20 mouse cellular contexts compared by ENCODE assay signal in genomic region chr2:20414856-20415255, GRCm38 (mm10).
DNase-seq lines count a peak whose midpoint lies in the region; ATAC-seq and TF ChIP-seq lines count a peak whose summit lies in the region.
"Had no signal": no experiment of that assay in that cellular context is flagged by ENCODE, and none has a peak within 500 bp of the region (broad histone marks: within the 10 kb centered on the region; RNA-seq: fewer than 3 reads in every experiment).

No protein-coding gene starts in this region.

- H3K4me3 ChIP-seq in heart, postnatal 0 days (ENCODE audit: low read depth, low read length): no peak overlapping the region
- H3K4me3 ChIP-seq in heart, embryonic 11.5 days (ENCODE audit: low read depth, low read length): no peak overlapping the region
- no peak overlapping the region for H3K4me3 ChIP-seq in lung, embryonic 14.5 days (ENCODE audit: low read depth, low read length)
- H3K4me3 ChIP-seq in ES-E14 (ENCODE audit: insufficient read depth in 1 of 2, low read depth in 1 of 2, low read length in 2 of 2, poor library complexity in 1 of 2, severe bottlenecking in 1 of 2): no peak overlapping the region
- H3K4me3 ChIP-seq in stomach, postnatal 0 days (ENCODE audit: low read depth, low read length): no peak overlapping the region
- no peak overlapping the region for H3K4me3 ChIP-seq in forebrain, embryonic 10.5 days
- H3K4me3 ChIP-seq: forebrain, embryonic 15.5 days; midbrain, embryonic 10.5 days had no signal

- no peaks in the 10 kb centered on the region for H3K9me3 ChIP-seq in heart, postnatal 0 days (replicated peaks; ENCODE audit: control insufficient read depth, low read length)
- H3K9me3 ChIP-seq in heart, embryonic 11.5 days (replicated peaks; ENCODE audit: control insufficient read depth, low read length): no peaks in the 10 kb centered on the region
- no peaks in the 10 kb centered on the region for H3K9me3 ChIP-seq in lung, embryonic 14.5 days (ENCODE audit: low read depth, low read length)
- H3K9me3 ChIP-seq in ES-E14 (ENCODE audit: control insufficient read depth, insufficient read depth, low read depth, low read length): no peaks in the 10 kb centered on the region
- H3K9me3 ChIP-seq in stomach, postnatal 0 days (ENCODE audit: control insufficient read depth, low read length): no peaks in the 10 kb centered on the region
- H3K9me3 ChIP-seq in forebrain, embryonic 10.5 days: no peaks in the 10 kb centered on the region
- H3K9me3 ChIP-seq: forebrain, embryonic 15.5 days; midbrain, embryonic 10.5 days had no signal

- no peak overlapping the region for H3K4me2 ChIP-seq in heart, postnatal 0 days (ENCODE audit: low read depth, low read length)
- H3K4me2 ChIP-seq in heart, embryonic 11.5 days: no peak overlapping the region
- no peak overlapping the region for H3K4me2 ChIP-seq in lung, embryonic 14.5 days
- no peak overlapping the region for H3K4me2 ChIP-seq in stomach, postnatal 0 days (replicated peaks; ENCODE audit: low read depth)
- H3K4me2 ChIP-seq: forebrain, embryonic 15.5 days; hindbrain, embryonic 14.5 days had no signal

- H3K27me3 ChIP-seq in heart, postnatal 0 days (ENCODE audit: control insufficient read depth, insufficient read depth, low read length): no peaks in the 10 kb centered on the region
- no peaks in the 10 kb centered on the region for H3K27me3 ChIP-seq in heart, embryonic 11.5 days (ENCODE audit: control insufficient read depth, insufficient read depth, low read length)
- H3K27me3 ChIP-seq in lung, embryonic 14.5 days (ENCODE audit: insufficient read depth, low read length): no peaks in the 10 kb centered on the region
- no peaks in the 10 kb centered on the region for H3K27me3 ChIP-seq in stomach, postnatal 0 days (ENCODE audit: control insufficient read depth, insufficient read depth, low read length)
- no peaks in the 10 kb centered on the region for H3K27me3 ChIP-seq in forebrain, embryonic 10.5 days (ENCODE audit: poor library complexity, severe bottlenecking)
- H3K27me3 ChIP-seq: forebrain, embryonic 15.5 days had no signal

- no peak for TF ChIP-seq EP300 in heart, postnatal 0 days (IDR thresholded peaks at IDR 0.05; ENCODE audit: low read depth)
- no peak for TF ChIP-seq EP300 in stomach, postnatal 0 days (optimal IDR thresholded peaks at IDR 0.05)

- no peak overlapping the region for H3K9ac ChIP-seq in heart, postnatal 0 days (replicated peaks; ENCODE audit: low read depth, low read length)
- no peak overlapping the region for H3K9ac ChIP-seq in heart, embryonic 11.5 days (ENCODE audit: low read depth, low read length)
- H3K9ac ChIP-seq in lung, embryonic 14.5 days: no peak overlapping the region
- H3K9ac ChIP-seq in ES-E14 (ENCODE audit: insufficient read depth, low read depth, low read length, poor library complexity, severe bottlenecking): no peak overlapping the region
- no peak overlapping the region for H3K9ac ChIP-seq in stomach, postnatal 0 days (ENCODE audit: low read length)
- H3K9ac ChIP-seq: forebrain, embryonic 15.5 days; hindbrain, embryonic 14.5 days had no signal

- peak; percentile 6; the same call in 1 of the 2 replicates for TF ChIP-seq CTCF in heart, postnatal 0 days (IDR thresholded peaks at IDR 0.05; ENCODE audit: low read depth)
- TF ChIP-seq CTCF in lung, embryonic 14.5 days (IDR thresholded peaks at IDR 0.05; ENCODE audit: low read depth): 0 out of 2 replicates have a peak, but pooled peaks have one; percentile 14
- TF ChIP-seq CTCF in stomach, postnatal 0 days (IDR thresholded peaks at IDR 0.05; ENCODE audit: low read depth): peak; percentile 31; the same call in 1 of the 2 replicates

- ATAC-seq in heart, postnatal 0 days (ENCODE audit: insufficient read depth, low read depth): no peak
- ATAC-seq in heart, embryonic 11.5 days (replicated peaks; ENCODE audit: insufficient number of reproducible peaks, low FRiP score, low TSS enrichment): no peak
- no peak for ATAC-seq in lung, embryonic 14.5 days (ENCODE audit: insufficient read depth)
- no peak for ATAC-seq in stomach, postnatal 0 days (ENCODE audit: low FRiP score, low TSS enrichment)
- ATAC-seq: forebrain, embryonic 15.5 days; inflammation-experienced regulatory T-cells, adult 6 months; lung, postnatal 0 days had no signal

- in situ Hi-C loops in ES-E14 (cut with MboI; ENCODE audit: low sequenced_read_pairs in 2 of 2, unreplicated experiment in 2 of 2): no loop called here

- H3K36me3 ChIP-seq in heart, postnatal 0 days (replicated peaks; ENCODE audit: control insufficient read depth, insufficient read depth, low read length): no peaks in the 10 kb centered on the region
- H3K36me3 ChIP-seq in heart, embryonic 11.5 days (ENCODE audit: control insufficient read depth, insufficient read depth, low read length): no peaks in the 10 kb centered on the region
- H3K36me3 ChIP-seq in lung, embryonic 14.5 days (ENCODE audit: insufficient read depth): no peaks in the 10 kb centered on the region
- no peaks in the 10 kb centered on the region for H3K36me3 ChIP-seq in ES-E14 (ENCODE audit: control insufficient read depth, insufficient read depth, low read length, poor library complexity, severe bottlenecking)
- no peaks in the 10 kb centered on the region for H3K36me3 ChIP-seq in stomach, postnatal 0 days (ENCODE audit: control insufficient read depth, insufficient read depth, low read length)
- no peaks in the 10 kb centered on the region for H3K36me3 ChIP-seq in forebrain, embryonic 10.5 days (replicated peaks)
- H3K36me3 ChIP-seq: forebrain, embryonic 15.5 days; midbrain, embryonic 10.5 days had no signal

- no peaks in the 10 kb centered on the region for H3K4me1 ChIP-seq in heart, postnatal 0 days (ENCODE audit: control insufficient read depth, insufficient read depth)
- H3K4me1 ChIP-seq in heart, embryonic 11.5 days (ENCODE audit: control insufficient read depth, insufficient read depth, low read length): no peaks in the 10 kb centered on the region; the same call in 1 of the 2 replicates
- H3K4me1 ChIP-seq in lung, embryonic 14.5 days (ENCODE audit: insufficient read depth): no peaks in the 10 kb centered on the region
- H3K4me1 ChIP-seq in ES-E14 (ENCODE audit: control insufficient read depth in 2 of 2, insufficient read depth in 2 of 2, low read length in 2 of 2, poor library complexity in 1 of 2): no peaks in the 10 kb centered on the region
- no peaks in the 10 kb centered on the region for H3K4me1 ChIP-seq in stomach, postnatal 0 days (replicated peaks; ENCODE audit: control insufficient read depth, insufficient read depth)
- H3K4me1 ChIP-seq in forebrain, embryonic 10.5 days: peaks cover 25% of the 10 kb centered on the region

- DNase-seq in heart, postnatal 0 days (ENCODE audit: low spot score): no peak
- no peak for DNase-seq in lung, embryonic 14.5 days
- DNase-seq in lung, postnatal 36 days: no peak
- DNase-seq in ES-E14 (ENCODE audit: low read depth, low spot score): peak; percentile 40
- DNase-seq in stomach, postnatal 0 days (ENCODE audit: low spot score): no peak
- DNase-seq in adrenal gland, postnatal 4 days (ENCODE audit: low spot score in 2 of 2): no peak
- DNase-seq in forebrain, embryonic 10.5 days (ENCODE audit: extremely low spot score, low spot score): no peak
- DNase-seq: B cell, adult 2 months; cerebellum, adult 2 months; gastrocnemius, postnatal 10 days; heart, postnatal 36 days; kidney, adult 9 months; thymus, adult 2 months; thymus, postnatal 4 days had no signal

- H3K27ac ChIP-seq in heart, postnatal 0 days (ENCODE audit: low read depth): no peak overlapping the region
- H3K27ac ChIP-seq in heart, embryonic 11.5 days (ENCODE audit: low read depth, low read length): no peak overlapping the region
- H3K27ac ChIP-seq in lung, embryonic 14.5 days (ENCODE audit: low read depth): no peak overlapping the region
- H3K27ac ChIP-seq in ES-E14 (ENCODE audit: insufficient read depth, low read depth, low read length, poor library complexity, severe bottlenecking): no peak overlapping the region
- H3K27ac ChIP-seq in stomach, postnatal 0 days (replicated peaks): no peak overlapping the region
- H3K27ac ChIP-seq in forebrain, embryonic 10.5 days: no peak overlapping the region
- H3K27ac ChIP-seq: forebrain, embryonic 15.5 days; hindbrain, embryonic 14.5 days; midbrain, embryonic 10.5 days had no signal

- WGBS in heart, postnatal 0 days: 79% methylated on average over 4 of the region's 4 CpGs
- 64% methylated on average over 4 of the region's 4 CpGs for WGBS in heart, embryonic 11.5 days (ENCODE audit: insufficient replicate concordance)
- WGBS in lung, embryonic 14.5 days: 68% methylated on average over 4 of the region's 4 CpGs
- WGBS in stomach, postnatal 0 days: 78% methylated on average over 4 of the region's 4 CpGs
- 83% methylated on average over 4 of the region's 4 CpGs for WGBS in forebrain, embryonic 10.5 days

TF ChIP-seq in ES-E14, 5 proteins besides CTCF, POLR2A, EP300 and RAD21:
- peak; percentile 89 for TF ChIP-seq ZC3H11A (IDR thresholded peaks at IDR 0.05; ENCODE audit: borderline replicate concordance, low read depth, low read length)
- no peak for TF ChIP-seq HCFC1 (IDR thresholded peaks at IDR 0.05; ENCODE audit: borderline replicate concordance, insufficient read depth, low read length)
